Mouse (Mus musculus): ENCODE data around the gene Thy1.

DNA sequence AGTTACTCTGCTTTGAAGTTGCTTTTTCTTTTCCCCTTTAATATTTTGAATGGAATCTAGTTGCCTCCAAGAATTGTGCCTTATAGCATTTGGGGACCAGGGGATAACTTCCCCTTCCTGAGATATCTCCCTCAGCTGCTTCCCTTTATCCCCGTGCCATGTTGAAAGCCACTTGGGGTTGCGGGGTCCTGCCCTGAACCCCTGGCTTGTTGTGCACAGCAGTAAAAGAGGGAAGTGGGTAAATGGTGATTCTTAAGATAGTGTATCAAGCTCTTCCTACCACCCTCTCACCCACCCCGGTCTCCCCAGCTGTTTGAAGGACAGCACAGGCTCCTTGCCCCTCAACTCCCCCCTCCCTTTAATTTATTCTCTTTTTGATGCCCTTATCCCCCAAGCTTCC lies 51.6 kb downstream of the Thy1 start:
- TF ChIP-seq CTCF (IDR thresholded peaks at IDR 0.05; ENCODE audit: borderline replicate concordance, extremely low read depth, insufficient read depth, insufficient read length): no peak
- TF ChIP-seq POLR2A (IDR thresholded peaks at IDR 0.05; ENCODE audit: borderline replicate concordance, extremely low read depth, insufficient read depth, insufficient read length, poor library complexity, severe bottlenecking): no peak

Measured in brain, embryonic 14.5 days (tissue).